Mouse (Mus musculus): Measurements from ENCODE around the gene Hcrtr1.

GRCm38 (mm10) chr4:130120752-130121151 lies 18.4 kb downstream of the Hcrtr1 start:
- no peak for TF ChIP-seq CTCF (IDR thresholded peaks at IDR 0.05; ENCODE audit: extremely low read depth, insufficient read depth, insufficient read length, insufficient replicate concordance)
- TF ChIP-seq POLR2A (IDR thresholded peaks at IDR 0.05; ENCODE audit: low read depth, low read length) = no peak

Data from spleen, adult 2 months (tissue).